Mouse (Mus musculus) lung, adult 2 months (tissue): ENCODE results near the gene Hoxa5. TPM values are rescaled to one million over a fixed set of nuclear protein-coding genes. Genes with fewer than 3 reads are reported as not detected.

Experiments
- DNase-seq: peaks from one replicate; pipeline ENCODE4 v3.0.0; 2022
- H3K4me1 ChIP-seq: fragments of 200-500 bp; 2 replicates; pipeline ENCODE4 v1.6.1; 2011; ENCODE audit warnings: low read length; ENCODE audit not compliant: control insufficient read depth, insufficient read depth
- H3K4me3 ChIP-seq: fragments of 200-500 bp; replicated peaks from 2 replicates; pipeline ENCODE3; 2011; ENCODE audit warnings: low read depth, mild to moderate bottlenecking, control low read depth, low read length; ENCODE audit errors: extremely low read depth
- CTCF ChIP-seq: fragments of 200-500 bp; IDR thresholded peaks from 2 replicates; pipeline ENCODE4 v1.5.1; 2011; ENCODE audit warnings: mild to moderate bottlenecking, low read length, control low read depth; ENCODE audit not compliant: insufficient read depth
- POLR2A ChIP-seq: fragments of 200-500 bp; IDR thresholded peaks from 2 replicates; pipeline ENCODE4 v1.6.1; 2011; ENCODE audit warnings: low read depth, mild to moderate bottlenecking, control low read depth, low read length, borderline replicate concordance; ENCODE audit errors: extremely low read depth
- WGBS: fragments of 180-500 bp; shearing (Covaris S2); methylation state at CpG from one replicate; pipeline ENCODE4 v1.1.7; 2018; 5-methylcytosine and 5-hydroxymethylcytosine counted together
- polyA plus RNA-seq: library from polyadenylated mRNA; depleted of rRNA; stranded (reverse); fragments of >200 nt; gene quantifications from 2 replicates; pipeline ENCODE4 v1.2.3, GENCODE M21; 2012; rRNA removed

Hoxa5 gene
- polyA plus RNA-seq: 29.1 and 46.9 TPM in 2 replicates

- H3K4me3 ChIP-seq: peak within 1 kb of the TSS; percentile 94
- peaks cover 3% of the 10 kb centered on the region; the same call in 1 of the 2 replicates for H3K4me1 ChIP-seq
- 0 out of 2 replicates have a peak, but pooled peaks have one; percentile 40 for TF ChIP-seq POLR2A
- peak; percentile 66 for TF ChIP-seq CTCF
- 11% methylated on average over 65 of the region's 65 CpGs for WGBS
- peak; percentile 75 for DNase-seq
Observed at GRCm38 (mm10) chr6:52204050-52204752, at the start of gene Hoxa5. Gene Hoxa5 (minus strand): TSS chr6:52204587.

GRCm38 (mm10) chr6:52253511-52254500 is 49.4 kb upstream of the Hoxa5 start:
- Histone ChIP-seq H3K4me3 (no peak overlapping the region), H3K4me1 (no peaks in the 10 kb centered on the region)
- no peak for DNase-seq
- 5% methylated on average over 59 of the region's 59 CpGs for WGBS
- no peak for TF ChIP-seq POLR2A
- TF ChIP-seq CTCF: no peak

- H3K4me1 ChIP-seq: no peaks in the 10 kb centered on the region
- no peak overlapping the region for H3K4me3 ChIP-seq
- no peak for TF ChIP-seq CTCF
- no peak for TF ChIP-seq POLR2A
- DNase-seq: no peak
- 5% methylated on average over 35 of the region's 35 CpGs for WGBS
Observed at GRCm38 (mm10) chr6:52252775-52253376, 48.5 kb upstream of the Hoxa5 start.

- no peak for TF ChIP-seq POLR2A
- no peak for TF ChIP-seq CTCF
- DNase-seq: no peak
- H3K4me1 ChIP-seq: no peaks in the 10 kb centered on the region
- no peak overlapping the region for H3K4me3 ChIP-seq
- whole genome bisulfite sequencing: 10% methylated on average over 24 of the region's 24 CpGs
Observed at GRCm38 (mm10) chr6:52252016-52252774, 47.8 kb upstream of the Hoxa5 start.

GRCm38 (mm10) chr6:52251177-52251879 is 46.9 kb upstream of the Hoxa5 start:
- no peak overlapping the region for H3K4me3 ChIP-seq
- WGBS: 17% methylated on average over 7 of the region's 7 CpGs
- TF ChIP-seq CTCF (no peak), POLR2A (no peak)

GRCm38 (mm10) chr6:52249826-52250225 is 45.4 kb upstream of the Hoxa5 start:
- Histone ChIP-seq H3K4me1 (peaks cover 2% of the 10 kb centered on the region), H3K4me3 (no peak overlapping the region)
- no peak for TF ChIP-seq POLR2A
- TF ChIP-seq CTCF: no peak
- 16% methylated on average over 4 of the region's 4 CpGs for WGBS
- no peak for DNase-seq

More at GRCm38 (mm10) chr6:52251177-52251879, 46.9 kb upstream of the Hoxa5 start:
- no peak for DNase-seq
- H3K4me1 ChIP-seq: peaks cover 2% of the 10 kb centered on the region; the same call in 1 of the 2 replicates

GRCm38 (mm10) chr6:52249415-52249738 is 45.0 kb upstream of the Hoxa5 start:
- 3% methylated on average over 16 of the region's 16 CpGs for WGBS
- TF ChIP-seq POLR2A: no peak
- H3K4me3 ChIP-seq: no peak overlapping the region
- DNase-seq: no peak
- peaks cover 2% of the 10 kb centered on the region for H3K4me1 ChIP-seq

- Histone ChIP-seq H3K4me1 (peaks cover 2% of the 10 kb centered on the region), H3K4me3 (no peak overlapping the region)
- TF ChIP-seq CTCF (no peak), POLR2A (no peak)
- DNase-seq: no peak
- WGBS: 4% methylated on average over 27 of the region's 27 CpGs
Observed at GRCm38 (mm10) chr6:52248638-52249414, 44.4 kb upstream of the Hoxa5 start.
